Mouse (Mus musculus) liver, embryonic 16.5 days (tissue): ENCODE measurements around the gene Zbtb12. TPM values are rescaled to one million over a fixed set of nuclear protein-coding genes. Genes with fewer than 3 reads are reported as not detected.

ENCODE experiments used
- ATAC-seq: fragments of 200-750 bp; cut with Nextera tagmentation; 2 replicates; pipeline ENCODE4 v1.8.0; 2017; ENCODE audit warnings: low read depth, mild to moderate bottlenecking, moderate number of reproducible peaks, moderate library complexity
- H3K27ac ChIP-seq: fragments of 300-500 bp; sonication (generic); 2 replicates; pipeline ENCODE4 v1.5.1; 2014; ENCODE audit warnings: mild to moderate bottlenecking, low read length
- H3K27me3 ChIP-seq: fragments of 300-500 bp; sonication (generic); 2 replicates; pipeline ENCODE4 v1.6.1; 2014; ENCODE audit warnings: low read depth, low read length, mixed read lengths; ENCODE audit not compliant: control insufficient read depth, insufficient read depth
- H3K36me3 ChIP-seq: fragments of 300-500 bp; sonication (generic); 2 replicates; pipeline ENCODE4 v1.6.1; 2014; ENCODE audit warnings: mild to moderate bottlenecking; ENCODE audit not compliant: control insufficient read depth, insufficient read depth
- H3K4me1 ChIP-seq: fragments of 300-500 bp; sonication (generic); 2 replicates; pipeline ENCODE4 v1.6.1; 2014; ENCODE audit warnings: low read depth, low read length, mixed read lengths; ENCODE audit not compliant: control insufficient read depth
- H3K4me2 ChIP-seq: fragments of 300-500 bp; sonication (generic); 2 replicates; pipeline ENCODE4 v1.6.1; 2014; ENCODE audit warnings: low read depth, low read length, mixed read lengths
- H3K4me3 ChIP-seq: fragments of 300-500 bp; sonication (generic); 2 replicates; pipeline ENCODE4 v1.5.1; 2014; ENCODE audit warnings: low read depth, mild to moderate bottlenecking, low read length
- H3K9ac ChIP-seq: fragments of 300-500 bp; sonication (generic); 2 replicates; pipeline ENCODE4 v1.6.1; 2014; ENCODE audit warnings: low read depth, low read length
- H3K9me3 ChIP-seq: fragments of 300-500 bp; sonication (generic); replicated peaks from 2 replicates; pipeline ENCODE4 v1.6.1; 2016; ENCODE audit warnings: low read length; ENCODE audit not compliant: control insufficient read depth
- WGBS: fragments of 180-500 bp; shearing (Covaris S2); extraction: QIAGEN DNeasy Blood & Tissue Kit; methylation state at CpG from one replicate; pipeline ENCODE4 v1.1.7; 2014; ENCODE audit not compliant: insufficient replicate concordance; 5-methylcytosine and 5-hydroxymethylcytosine counted together
- microRNA-seq: library from miRNA; unstranded; fragments of <30 nt; microRNA quantifications from one replicate; pipeline ENCODE4, GENCODE M21; 2016
- polyA plus RNA-seq: library from polyadenylated mRNA; unstranded; fragments of >200 nt; fragmentation: Nextera tagmentation; extraction: Ambion mirVana; gene quantifications from 2 replicates; pipeline ENCODE4 v1.2.1, GENCODE M21; 2015

Zbtb12 gene
- polyA plus RNA-seq, 1 experiment from 2014 or later = 0.37 TPM

DNA sequence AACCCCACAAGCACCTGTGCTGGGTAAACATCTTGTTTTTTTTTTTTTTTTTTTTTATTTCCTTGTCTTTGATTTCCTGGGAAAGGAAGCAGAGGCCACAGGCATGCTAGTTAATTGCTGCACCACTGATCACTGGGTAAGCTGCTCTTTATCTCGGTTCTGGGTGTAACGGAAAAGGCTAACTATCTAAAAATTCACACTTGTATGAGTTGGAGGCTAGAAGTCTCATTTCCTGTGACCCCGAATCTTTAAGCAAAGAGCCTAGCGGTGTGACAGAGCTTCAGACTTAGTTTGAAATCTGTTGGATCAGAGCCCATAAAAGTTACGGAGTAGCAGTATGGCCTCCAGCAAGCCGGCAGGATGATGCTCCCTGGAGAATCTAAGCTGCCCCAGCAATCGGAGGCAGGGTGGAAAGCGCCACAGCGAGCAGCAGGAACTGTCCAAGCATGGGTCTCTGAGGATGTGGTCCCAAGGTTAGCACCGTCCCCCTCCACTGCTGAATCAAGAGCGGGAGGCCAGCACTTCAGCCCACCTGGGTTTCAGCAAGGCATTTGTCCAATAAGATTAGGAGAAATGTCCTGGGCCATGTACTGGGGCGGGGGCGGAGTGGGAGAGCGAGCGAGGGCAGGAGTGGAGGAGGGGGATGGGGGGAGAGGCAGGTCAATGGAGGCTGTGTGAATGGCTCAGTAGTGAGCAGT is 62.2 kb downstream of the Zbtb12 start:
- no peak for ATAC-seq
- H3K9ac ChIP-seq = peak overlapping the region; percentile 52
- 13% methylated on average over 15 of the region's 15 CpGs for WGBS

DNA sequence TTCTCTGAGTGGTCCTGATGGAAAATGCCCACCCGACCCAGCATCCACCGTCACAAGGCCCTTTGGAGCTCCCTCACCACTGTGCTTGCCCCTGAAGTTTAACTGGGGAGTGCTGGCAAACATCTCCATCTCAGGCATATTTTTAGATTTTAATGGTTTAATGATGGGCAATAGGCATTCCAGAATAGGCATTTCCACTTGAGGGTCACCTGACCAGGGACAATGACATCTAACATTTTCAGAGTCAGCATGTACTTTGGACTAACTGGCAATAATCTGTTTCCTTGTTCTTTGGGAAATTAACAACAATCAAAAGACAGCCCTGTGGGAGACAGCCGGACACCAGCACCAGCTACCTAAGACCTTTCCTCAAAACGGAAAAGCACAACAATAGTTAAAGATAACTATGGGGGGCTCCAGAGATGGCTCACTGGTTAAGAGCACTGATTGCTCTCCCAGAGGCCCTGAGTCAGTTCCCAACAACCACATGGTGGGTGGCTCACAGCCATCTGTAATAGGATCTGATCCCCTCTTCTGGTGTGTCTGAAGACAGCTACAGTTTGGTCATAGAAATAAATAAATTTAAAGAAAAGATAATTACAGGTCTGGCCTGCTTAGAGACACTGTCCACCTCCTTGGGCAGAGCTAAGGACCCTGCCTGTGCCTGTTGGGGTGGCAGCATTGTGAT is 64.0 kb downstream of the Zbtb12 start:
- no peak for ATAC-seq
- H3K9me3 ChIP-seq = no peaks in the 10 kb centered on the region
- no peak overlapping the region for H3K4me3 ChIP-seq
- H3K27ac ChIP-seq = no peak overlapping the region
- WGBS = 77% methylated on average over 4 of the region's 4 CpGs
- H3K4me2 ChIP-seq = no peak overlapping the region
- H3K9ac ChIP-seq = no peak overlapping the region
- no peaks in the 10 kb centered on the region for H3K27me3 ChIP-seq
- no peaks in the 10 kb centered on the region for H3K36me3 ChIP-seq
- H3K4me1 ChIP-seq = peaks cover 6% of the 10 kb centered on the region

More for the DNA sequence above, 62.2 kb downstream of the Zbtb12 start:
- Histone ChIP-seq H3K4me3 (peak overlapping the region; percentile 42), H3K27me3 (no peaks in the 10 kb centered on the region), H3K27ac (0 out of 2 replicates have a peak overlapping the region, but pooled peaks have one; percentile 33), H3K4me1 (peaks cover 6% of the 10 kb centered on the region), H3K4me2 (peak overlapping the region; percentile 56), H3K9me3 (no peaks in the 10 kb centered on the region), H3K36me3 (no peaks in the 10 kb centered on the region)

DNA sequence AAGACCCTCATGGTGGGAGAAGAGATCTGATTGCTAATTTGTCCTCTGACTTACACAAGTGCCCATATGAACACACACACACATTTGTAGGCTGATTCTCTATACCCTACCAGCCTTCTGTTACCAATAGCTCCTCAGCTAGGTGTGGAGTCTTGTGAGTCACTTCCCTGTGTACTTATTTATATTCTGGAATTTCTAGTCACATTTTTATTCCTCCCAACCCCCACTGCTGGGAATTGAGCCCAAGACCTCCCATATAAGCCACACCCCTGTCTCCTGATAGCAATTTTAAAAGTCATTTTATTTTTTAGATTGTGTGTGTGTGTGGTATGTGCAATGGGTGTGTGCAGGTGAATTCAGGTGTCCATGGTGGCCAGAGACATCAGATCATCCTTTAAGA is 65.1 kb downstream of the Zbtb12 start:
- Histone ChIP-seq H3K4me1 (peaks cover 8% of the 10 kb centered on the region), H3K27ac (no peak overlapping the region), H3K4me3 (no peak overlapping the region), H3K9ac (no peak overlapping the region), H3K4me2 (no peak overlapping the region), H3K27me3 (no peaks in the 10 kb centered on the region), H3K9me3 (no peaks in the 10 kb centered on the region), H3K36me3 (no peaks in the 10 kb centered on the region)
- ATAC-seq = no peak

Small RNA genes within 50 kb of the gene (microRNA-seq; reads per million reads assigned to microRNA genes)
- gene Mir6970 (not detected), gene Mir6971 (3.0 reads per million, percentile 8 among the genes with 10 or more reads in this experiment), gene Mir6972 (2.0 reads per million)

Other genes with a start within 250 kb of the Zbtb12 start
- not detected in 2 replicates for gene Prrt1, start 249.9 kb upstream of the Zbtb12 start, polyA plus RNA-seq
- 3.7 and 4.6 TPM in 2 replicates for gene Fkbpl, start 234.7 kb upstream of the Zbtb12 start, polyA plus RNA-seq
- 17.7 and 17.8 TPM in 2 replicates for gene Atf6b, start 232.3 kb upstream of the Zbtb12 start, polyA plus RNA-seq
- 0.20 and 0.27 TPM in 2 replicates for gene Tnxb, start 208.9 kb upstream of the Zbtb12 start, polyA plus RNA-seq
- gene C4b, start 135.6 kb upstream of the Zbtb12 start, polyA plus RNA-seq = 19.6 and 26.6 TPM in 2 replicates
- gene Cyp21a1, start 74.9 kb upstream of the Zbtb12 start, polyA plus RNA-seq = 0.70 and 4.9 TPM in 2 replicates
- 10.7 and 11.7 TPM in 2 replicates for gene Stk19, start 42.5 kb upstream of the Zbtb12 start, polyA plus RNA-seq
- 25.6 and 27.6 TPM in 2 replicates for gene Dxo, start 42.5 kb upstream of the Zbtb12 start, polyA plus RNA-seq
- gene Skiv2l, start 29.3 kb upstream of the Zbtb12 start, polyA plus RNA-seq = 24.8 and 27.3 TPM in 2 replicates
- 41.4 and 42.3 TPM in 2 replicates for gene Nelfe, start 29.1 kb upstream of the Zbtb12 start, polyA plus RNA-seq
- 384 and 472 TPM in 2 replicates for gene Cfb, start 17.0 kb upstream of the Zbtb12 start, polyA plus RNA-seq
- gene Gm20547, start 2.6 kb downstream of the Zbtb12 start, polyA plus RNA-seq = not detected in 2 replicates
- 30.6 and 33.9 TPM in 2 replicates for gene C2, start 18.8 kb downstream of the Zbtb12 start, polyA plus RNA-seq
- 12.4 and 15.2 TPM in 2 replicates for gene Ehmt2, start 19.0 kb downstream of the Zbtb12 start, polyA plus RNA-seq
- gene Slc44a4, start 35.0 kb downstream of the Zbtb12 start, polyA plus RNA-seq = 2.6 and 3.6 TPM in 2 replicates
- gene Neu1, start 51.8 kb downstream of the Zbtb12 start, polyA plus RNA-seq = 17.8 and 20.6 TPM in 2 replicates
- 0.05 TPM in 1 of 2 replicates, not detected in the other for gene Hspa1b, start 79.8 kb downstream of the Zbtb12 start, polyA plus RNA-seq
- gene Gm20481, start 90.4 kb downstream of the Zbtb12 start, polyA plus RNA-seq = not detected in 2 replicates
- 0.87 and 1.5 TPM in 2 replicates for gene Hspa1a, start 92.7 kb downstream of the Zbtb12 start, polyA plus RNA-seq
- gene Hspa1l, start 93.2 kb downstream of the Zbtb12 start, polyA plus RNA-seq = 0.21 and 0.27 TPM in 2 replicates
- gene Lsm2, start 102.4 kb downstream of the Zbtb12 start, polyA plus RNA-seq = 97.6 and 103 TPM in 2 replicates
- 82.2 and 90.1 TPM in 2 replicates for gene Vars, start 121.5 kb downstream of the Zbtb12 start, polyA plus RNA-seq
- gene Vwa7, start 137.1 kb downstream of the Zbtb12 start, polyA plus RNA-seq = 0.09 and 0.13 TPM in 2 replicates
- 2.2 and 2.6 TPM in 2 replicates for gene Sapcd1, start 148.5 kb downstream of the Zbtb12 start, polyA plus RNA-seq
- gene Msh5, start 167.3 kb downstream of the Zbtb12 start, polyA plus RNA-seq = 4.2 and 4.6 TPM in 2 replicates
- gene Clic1, start 170.5 kb downstream of the Zbtb12 start, polyA plus RNA-seq = 112 and 121 TPM in 2 replicates
- gene Ddah2, start 179.6 kb downstream of the Zbtb12 start, polyA plus RNA-seq = 16.3 and 18.1 TPM in 2 replicates
- gene Ly6g6c, start 185.9 kb downstream of the Zbtb12 start, polyA plus RNA-seq = 0.24 and 0.37 TPM in 2 replicates
- 3.4 and 4.5 TPM in 2 replicates for gene Mpig6b, start 186.7 kb downstream of the Zbtb12 start, polyA plus RNA-seq
- 0.17 TPM in 1 of 2 replicates, not detected in the other for gene Ly6g6e, start 197.4 kb downstream of the Zbtb12 start, polyA plus RNA-seq
- gene Ly6g6d, start 198.6 kb downstream of the Zbtb12 start, polyA plus RNA-seq = 0.55 and 0.77 TPM in 2 replicates
- 4.0 and 5.7 TPM in 2 replicates for gene Ly6g6f, start 206.1 kb downstream of the Zbtb12 start, polyA plus RNA-seq
- gene Abhd16a, start 209.8 kb downstream of the Zbtb12 start, polyA plus RNA-seq = 47.4 and 52.1 TPM in 2 replicates
- not detected in 2 replicates for gene Ly6g5c, start 228.8 kb downstream of the Zbtb12 start, polyA plus RNA-seq
- 0.33 and 0.35 TPM in 2 replicates for gene Ly6g5b, start 235.9 kb downstream of the Zbtb12 start, polyA plus RNA-seq
- gene Gpank1, start 242.0 kb downstream of the Zbtb12 start, polyA plus RNA-seq = 12.4 and 12.9 TPM in 2 replicates
- 115 and 123 TPM in 2 replicates for gene Csnk2b, start 242.6 kb downstream of the Zbtb12 start, polyA plus RNA-seq
- 2.7 TPM in 2 replicates for gene D17H6S53E, start 246.9 kb downstream of the Zbtb12 start, polyA plus RNA-seq